Mouse (Mus musculus): ENCODE measurements around the gene Dennd6b. TPM values are rescaled to one million over a fixed set of nuclear protein-coding genes. Genes with fewer than 3 reads are reported as not detected.

Gene Dennd6b
- polyA plus RNA-seq, 1 experiment from 2014 or later, result 14.8 TPM

- Histone ChIP-seq H3K36me3 (ENCODE audit: control insufficient read depth, insufficient read depth, low read length) (no peaks in the 10 kb centered on the region), H3K9me3 (ENCODE audit: control insufficient read depth, low read length) (no peaks in the 10 kb centered on the region), H3K27ac (replicated peaks in 1 of 2; ENCODE audit: control insufficient read depth in 1 of 2, insufficient read depth in 1 of 2, low read depth in 2 of 2, low read length in 2 of 2) (peak overlapping the region; percentile 97 to 99), H3K27me3 (ENCODE audit: control insufficient read depth, insufficient read depth, low read length) (no peaks in the 10 kb centered on the region), H3K4me1 (ENCODE audit: control insufficient read depth in 2 of 2, insufficient read depth in 2 of 2, low read length in 2 of 2) (peaks cover 8 to 15% of the 10 kb centered on the region in 2 experiments), H3K4me3 (ENCODE audit: control insufficient read depth in 1 of 2, insufficient read depth in 1 of 2, low read depth in 1 of 2, low read length in 2 of 2) (peak overlapping the region; percentile 92 to 96), H3K9ac (ENCODE audit: low read length) (peak overlapping the region; percentile 99), H3K4me2 (ENCODE audit: low read length) (peak overlapping the region; percentile 83)
- WGBS, result under 1% methylated on average over 23 of the region's 25 CpGs
- peak; percentile 93 for ATAC-seq (ENCODE audit: insufficient number of reproducible peaks, insufficient read depth, low FRiP score, low read depth)
These were observed 495 bp downstream of the Dennd6b start for GRCm38 (mm10) chr15:89195690-89196312.

GRCm38 (mm10) chr15:89195261-89195681, 1.0 kb downstream of the Dennd6b start:
- ATAC-seq (ENCODE audit: insufficient number of reproducible peaks, insufficient read depth, low FRiP score, low read depth), result no peak
- WGBS, result 30% methylated on average over 6 of the region's 6 CpGs
- H3K27me3 ChIP-seq (ENCODE audit: control insufficient read depth, insufficient read depth, low read length), result no peaks in the 10 kb centered on the region

GRCm38 (mm10) chr15:89184937-89185227, 11.4 kb downstream of the Dennd6b start:
- 88% methylated on average over 5 of the region's 5 CpGs for WGBS
- H3K9ac ChIP-seq (ENCODE audit: low read length), result no peak overlapping the region

More at GRCm38 (mm10) chr15:89195261-89195681, 1.0 kb downstream of the Dennd6b start:
- peak overlapping the region in 1 of 2 experiments; percentile 96; a peak in 3 of 4 replicates for H3K4me3 ChIP-seq (ENCODE audit: control insufficient read depth in 1 of 2, insufficient read depth in 1 of 2, low read depth in 1 of 2, low read length in 2 of 2)
- H3K4me2 ChIP-seq (ENCODE audit: low read length), result peak overlapping the region; percentile 83
- peak overlapping the region; percentile 99 for H3K9ac ChIP-seq (ENCODE audit: low read length)
- H3K4me1 ChIP-seq (ENCODE audit: control insufficient read depth in 2 of 2, insufficient read depth in 2 of 2, low read length in 2 of 2), result peaks cover 8 to 15% of the 10 kb centered on the region in 2 experiments
- H3K9me3 ChIP-seq (ENCODE audit: control insufficient read depth, low read length), result no peaks in the 10 kb centered on the region
- peak overlapping the region; percentile 97 to 99 for H3K27ac ChIP-seq (replicated peaks in 1 of 2; ENCODE audit: control insufficient read depth in 1 of 2, insufficient read depth in 1 of 2, low read depth in 2 of 2, low read length in 2 of 2)
- 0 out of 2 replicates have a peak, but pooled peaks cover under 1% of the 10 kb centered on the region for H3K36me3 ChIP-seq (ENCODE audit: control insufficient read depth, insufficient read depth, low read length)

GRCm38 (mm10) chr15:89184141-89184936, 12.0 kb downstream of the Dennd6b start:
- Histone ChIP-seq H3K4me2 (ENCODE audit: low read length) (no peak overlapping the region), H3K4me3 (ENCODE audit: control insufficient read depth in 1 of 2, insufficient read depth in 1 of 2, low read depth in 1 of 2, low read length in 2 of 2) (no peak overlapping the region), H3K27me3 (ENCODE audit: control insufficient read depth, insufficient read depth, low read length) (no peaks in the 10 kb centered on the region), H3K9me3 (ENCODE audit: control insufficient read depth, low read length) (no peaks in the 10 kb centered on the region), H3K4me1 (ENCODE audit: control insufficient read depth in 2 of 2, insufficient read depth in 2 of 2, low read length in 2 of 2) (peaks cover 13 to 21% of the 10 kb centered on the region in 2 experiments), H3K27ac (replicated peaks in 1 of 2; ENCODE audit: control insufficient read depth in 1 of 2, insufficient read depth in 1 of 2, low read depth in 2 of 2, low read length in 2 of 2) (no peak overlapping the region), H3K9ac (ENCODE audit: low read length) (no peak overlapping the region), H3K36me3 (ENCODE audit: control insufficient read depth, insufficient read depth, low read length) (peaks cover 34% of the 10 kb centered on the region)
- no peak for ATAC-seq (ENCODE audit: insufficient number of reproducible peaks, insufficient read depth, low FRiP score, low read depth)
- WGBS, result 72% methylated on average over 5 of the region's 5 CpGs

More at GRCm38 (mm10) chr15:89184937-89185227, 11.4 kb downstream of the Dennd6b start:
- no peak overlapping the region for H3K27ac ChIP-seq (replicated peaks in 1 of 2; ENCODE audit: control insufficient read depth in 1 of 2, insufficient read depth in 1 of 2, low read depth in 2 of 2, low read length in 2 of 2)
- ATAC-seq (ENCODE audit: insufficient number of reproducible peaks, insufficient read depth, low FRiP score, low read depth), result no peak
- no peak overlapping the region for H3K4me2 ChIP-seq (ENCODE audit: low read length)
- no peak overlapping the region for H3K4me3 ChIP-seq (ENCODE audit: control insufficient read depth in 1 of 2, insufficient read depth in 1 of 2, low read depth in 1 of 2, low read length in 2 of 2)
- no peaks in the 10 kb centered on the region for H3K9me3 ChIP-seq (ENCODE audit: control insufficient read depth, low read length)
- H3K27me3 ChIP-seq (ENCODE audit: control insufficient read depth, insufficient read depth, low read length), result no peaks in the 10 kb centered on the region
- peaks cover 36% of the 10 kb centered on the region for H3K36me3 ChIP-seq (ENCODE audit: control insufficient read depth, insufficient read depth, low read length)
- H3K4me1 ChIP-seq (ENCODE audit: control insufficient read depth in 2 of 2, insufficient read depth in 2 of 2, low read length in 2 of 2), result peaks cover 13 to 17% of the 10 kb centered on the region in 2 experiments

GRCm38 (mm10) chr15:89182842-89183241, 13.5 kb downstream of the Dennd6b start:
- Histone ChIP-seq H3K27me3 (ENCODE audit: control insufficient read depth, insufficient read depth, low read length) (no peaks in the 10 kb centered on the region), H3K4me2 (ENCODE audit: low read length) (no peak overlapping the region), H3K4me3 (ENCODE audit: control insufficient read depth in 1 of 2, insufficient read depth in 1 of 2, low read depth in 1 of 2, low read length in 2 of 2) (no peak overlapping the region), H3K9me3 (ENCODE audit: control insufficient read depth, low read length) (no peaks in the 10 kb centered on the region), H3K4me1 (ENCODE audit: control insufficient read depth in 2 of 2, insufficient read depth in 2 of 2, low read length in 2 of 2) (peaks cover 27 to 36% of the 10 kb centered on the region in 2 experiments), H3K27ac (replicated peaks in 1 of 2; ENCODE audit: control insufficient read depth in 1 of 2, insufficient read depth in 1 of 2, low read depth in 2 of 2, low read length in 2 of 2) (peak overlapping the region; percentile 59 to 96), H3K36me3 (ENCODE audit: control insufficient read depth, insufficient read depth, low read length) (peaks cover 22% of the 10 kb centered on the region), H3K9ac (ENCODE audit: low read length) (no peak overlapping the region)
- 63% methylated on average over 5 of the region's 5 CpGs for WGBS
- ATAC-seq (ENCODE audit: insufficient number of reproducible peaks, insufficient read depth, low FRiP score, low read depth), result no peak

- no peaks in the 10 kb centered on the region for H3K9me3 ChIP-seq (ENCODE audit: control insufficient read depth, low read length)
- H3K4me2 ChIP-seq (ENCODE audit: low read length), result no peak overlapping the region
- peaks cover 32 to 41% of the 10 kb centered on the region in 2 experiments for H3K4me1 ChIP-seq (ENCODE audit: control insufficient read depth in 2 of 2, insufficient read depth in 2 of 2, low read length in 2 of 2)
- no peak overlapping the region for H3K9ac ChIP-seq (ENCODE audit: low read length)
- no peak for ATAC-seq (ENCODE audit: insufficient number of reproducible peaks, insufficient read depth, low FRiP score, low read depth)
- peaks cover 19% of the 10 kb centered on the region for H3K36me3 ChIP-seq (ENCODE audit: control insufficient read depth, insufficient read depth, low read length)
- H3K4me3 ChIP-seq (ENCODE audit: control insufficient read depth in 1 of 2, insufficient read depth in 1 of 2, low read depth in 1 of 2, low read length in 2 of 2), result no peak overlapping the region
- 20% methylated on average over 6 of the region's 6 CpGs for WGBS
- no peaks in the 10 kb centered on the region for H3K27me3 ChIP-seq (ENCODE audit: control insufficient read depth, insufficient read depth, low read length)
- H3K27ac ChIP-seq (replicated peaks in 1 of 2; ENCODE audit: control insufficient read depth in 1 of 2, insufficient read depth in 1 of 2, low read depth in 2 of 2, low read length in 2 of 2), result peak overlapping the region; percentile 59 to 96
These were observed 14.0 kb downstream of the Dennd6b start for GRCm38 (mm10) chr15:89182328-89182741.

GRCm38 (mm10) chr15:89181561-89182270, 14.6 kb downstream of the Dennd6b start:
- H3K4me1 ChIP-seq (ENCODE audit: control insufficient read depth in 2 of 2, insufficient read depth in 2 of 2, low read length in 2 of 2), result peaks cover 38 to 48% of the 10 kb centered on the region in 2 experiments
- peak overlapping the region; percentile 54 to 96 for H3K27ac ChIP-seq (replicated peaks in 1 of 2; ENCODE audit: control insufficient read depth in 1 of 2, insufficient read depth in 1 of 2, low read depth in 2 of 2, low read length in 2 of 2)
- peak overlapping the region; percentile 82 for H3K9ac ChIP-seq (ENCODE audit: low read length)
- 64% methylated on average over 10 of the region's 10 CpGs for WGBS
- no peaks in the 10 kb centered on the region for H3K27me3 ChIP-seq (ENCODE audit: control insufficient read depth, insufficient read depth, low read length)
- no peaks in the 10 kb centered on the region for H3K9me3 ChIP-seq (ENCODE audit: control insufficient read depth, low read length)
- H3K4me3 ChIP-seq (ENCODE audit: control insufficient read depth in 1 of 2, insufficient read depth in 1 of 2, low read depth in 1 of 2, low read length in 2 of 2), result peak overlapping the region in 1 of 2 experiments; percentile 80; a peak in 1 of 4 replicates
- H3K36me3 ChIP-seq (ENCODE audit: control insufficient read depth, insufficient read depth, low read length), result peaks cover 13% of the 10 kb centered on the region
- no peak for ATAC-seq (ENCODE audit: insufficient number of reproducible peaks, insufficient read depth, low FRiP score, low read depth)
- H3K4me2 ChIP-seq (ENCODE audit: low read length), result peak overlapping the region; percentile 92
